Mouse (Mus musculus): Measurements from ENCODE around the gene Piwil1.

GRCm38 (mm10) chr5:128733955-128734354, 31.6 kb downstream of the Piwil1 start:
- TF ChIP-seq CTCF (IDR thresholded peaks at IDR 0.05; ENCODE audit: low read depth, low read length) (peak; percentile 86), POLR2A (IDR thresholded peaks at IDR 0.05; ENCODE audit: insufficient read depth, low read length) (no peak)

Data from ES-Bruce4 (cell line).